In genomic region chr14:8355999-8356501, GRCm38 (mm10) we compare ENCODE assay signal across 8 mouse cellular contexts. TPM values are rescaled to one million over a fixed set of nuclear protein-coding genes. Genes with fewer than 3 reads are reported as not detected.
DNase-seq lines count a peak whose midpoint lies in the region; ATAC-seq lines count a peak whose summit lies in the region.

No protein-coding gene starts in this region.

- H3K9me3 ChIP-seq in heart, embryonic 11.5 days (replicated peaks; ENCODE audit: control insufficient read depth, low read length) = no peaks in the 10 kb centered on the region
- H3K9me3 ChIP-seq in kidney, embryonic 15.5 days (replicated peaks) = no peaks in the 10 kb centered on the region
- no peaks in the 10 kb centered on the region for H3K9me3 ChIP-seq in stomach, embryonic 14.5 days (ENCODE audit: control insufficient read depth, low read depth, low read length)

- 39% methylated on average over 6 of the region's 6 CpGs for WGBS in heart, embryonic 11.5 days (ENCODE audit: insufficient replicate concordance)
- 21% methylated on average over 6 of the region's 6 CpGs for WGBS in kidney, embryonic 15.5 days
- 29% methylated on average over 6 of the region's 6 CpGs for WGBS in stomach, embryonic 14.5 days

- H3K4me2 ChIP-seq in heart, embryonic 11.5 days = no peak overlapping the region
- no peak overlapping the region for H3K4me2 ChIP-seq in kidney, embryonic 15.5 days
- H3K4me2 ChIP-seq in stomach, embryonic 14.5 days (replicated peaks; ENCODE audit: low read depth, low read length) = no peak overlapping the region

- H3K4me3 ChIP-seq in heart, embryonic 11.5 days (ENCODE audit: low read depth, low read length) = no peak overlapping the region
- no peak overlapping the region for H3K4me3 ChIP-seq in kidney, embryonic 15.5 days (replicated peaks)
- H3K4me3 ChIP-seq in stomach, embryonic 14.5 days (ENCODE audit: low read depth, low read length) = no peak overlapping the region

- peak; percentile 44 to 82 for DNase-seq in heart, adult 18-20 months
- DNase-seq in gastrocnemius, postnatal 36 days = peak; percentile 33 to 46
- DNase-seq in liver = peak; percentile 67
- DNase-seq in natural killer cell, adult 2 months (ENCODE audit: low spot score in 2 of 2) = peak; percentile 28 to 45

- no peak for ATAC-seq in heart, embryonic 11.5 days (replicated peaks; ENCODE audit: insufficient number of reproducible peaks, low FRiP score, low TSS enrichment)
- peak; percentile 93 for ATAC-seq in common myeloid progenitor, adult 5-6 weeks (replicated peaks; ENCODE audit: low read depth, poor library complexity, severe bottlenecking)
- ATAC-seq in kidney, embryonic 15.5 days (replicated peaks; ENCODE audit: low FRiP score) = peak; percentile 86
- ATAC-seq in stomach, embryonic 14.5 days (ENCODE audit: insufficient number of reproducible peaks, insufficient read depth, low FRiP score, low read depth) = peak; percentile 65; the same call in 1 of the 2 replicates

- no peaks in the 10 kb centered on the region for H3K36me3 ChIP-seq in heart, embryonic 11.5 days (ENCODE audit: control insufficient read depth, insufficient read depth, low read length)
- H3K36me3 ChIP-seq in kidney, embryonic 15.5 days = no peaks in the 10 kb centered on the region
- H3K36me3 ChIP-seq in stomach, embryonic 14.5 days (ENCODE audit: control insufficient read depth, insufficient read depth, low read length) = no peaks in the 10 kb centered on the region

- no peaks in the 10 kb centered on the region for H3K27me3 ChIP-seq in heart, embryonic 11.5 days (ENCODE audit: control insufficient read depth, insufficient read depth, low read length)
- H3K27me3 ChIP-seq in kidney, embryonic 15.5 days = no peaks in the 10 kb centered on the region
- no peaks in the 10 kb centered on the region for H3K27me3 ChIP-seq in stomach, embryonic 14.5 days (ENCODE audit: control insufficient read depth, insufficient read depth, low read length)

- no peak overlapping the region for H3K9ac ChIP-seq in heart, embryonic 11.5 days (ENCODE audit: low read depth, low read length)
- no peak overlapping the region for H3K9ac ChIP-seq in kidney, embryonic 15.5 days
- H3K9ac ChIP-seq in stomach, embryonic 14.5 days (replicated peaks; ENCODE audit: low read depth, low read length) = no peak overlapping the region

- intact Hi-C loops in gastrocnemius, postnatal 36 days (cut with DNase I) = loop anchor here (5.0 to 10.0 kb wide), 2 partner anchors 101 to 249 kb away; no protein-coding TSS in a partner anchor

- no peaks in the 10 kb centered on the region for H3K4me1 ChIP-seq in heart, embryonic 11.5 days (ENCODE audit: control insufficient read depth, insufficient read depth, low read length)
- H3K4me1 ChIP-seq in kidney, embryonic 15.5 days = 0 out of 2 replicates have a peak, but pooled peaks cover 4% of the 10 kb centered on the region
- no peaks in the 10 kb centered on the region for H3K4me1 ChIP-seq in stomach, embryonic 14.5 days (ENCODE audit: control insufficient read depth, insufficient read depth, low read length)

- no peak overlapping the region for H3K27ac ChIP-seq in heart, embryonic 11.5 days (ENCODE audit: low read depth, low read length)
- no peak overlapping the region for H3K27ac ChIP-seq in kidney, embryonic 15.5 days
- H3K27ac ChIP-seq in stomach, embryonic 14.5 days (ENCODE audit: low read length) = no peak overlapping the region

RNA-seq across cellular contexts. Expression of gene Oit1, which starts 22.5 kb away (rescaled TPM):
- under 1 TPM in 1 of 2 experiments, not detected in 1; 0.98 TPM for total RNA-seq in heart, adult 18-20 months (2021)
- not detected in 2 replicates for polyA plus RNA-seq in heart, embryonic 11.5 days (2014; fragmentation: Nextera tagmentation; extraction: Ambion mirVana)
- total RNA-seq in common myeloid progenitor, adult 5-6 weeks (2017) = not detected in 2 replicates
- total RNA-seq in gastrocnemius, postnatal 36 days (2021) = not detected
- 1.3 and 5.1 TPM in 2 replicates for polyA plus RNA-seq in kidney, embryonic 15.5 days (2015; fragmentation: Nextera tagmentation; extraction: Ambion mirVana)
- 13.1 and 15.4 TPM in 2 replicates for polyA plus RNA-seq in stomach, embryonic 14.5 days (2014; fragmentation: Nextera tagmentation; extraction: Ambion mirVana)

RNA-seq across cellular contexts. Expression of gene Fam107a, which starts 38.2 kb away (rescaled TPM):
- 10 to 100 TPM; 12.1 to 24.4 TPM for total RNA-seq in heart, adult 18-20 months (2021)
- 0.23 and 0.30 TPM in 2 replicates for polyA plus RNA-seq in heart, embryonic 11.5 days (2014; fragmentation: Nextera tagmentation; extraction: Ambion mirVana)
- not detected in 2 replicates for total RNA-seq in common myeloid progenitor, adult 5-6 weeks (2017)
- total RNA-seq in gastrocnemius, postnatal 36 days (2021) = 1 to 10 TPM; 2.7 to 6.1 TPM
- 5.7 and 6.0 TPM in 2 replicates for polyA plus RNA-seq in kidney, embryonic 15.5 days (2015; fragmentation: Nextera tagmentation; extraction: Ambion mirVana)
- 0.30 and 0.43 TPM in 2 replicates for polyA plus RNA-seq in stomach, embryonic 14.5 days (2014; fragmentation: Nextera tagmentation; extraction: Ambion mirVana)
